Mouse (Mus musculus) embryonic fibroblast, embryonic 13.5 days (primary cell): Measurements from ENCODE around the gene Ppp2ca.

Experiments used
- CTCF ChIP-seq: IDR thresholded peaks from 2 replicates; pipeline ENCODE4 v1.5.1; 2011; ENCODE audit warnings: mild to moderate bottlenecking, control low read depth, low read length, moderate library complexity, borderline replicate concordance; ENCODE audit not compliant: insufficient read depth
- POLR2A ChIP-seq: IDR thresholded peaks from 2 replicates; pipeline ENCODE4 v1.6.1; 2011; ENCODE audit warnings: low read depth, mild to moderate bottlenecking, control low read depth, low read length, moderate library complexity

DNA sequence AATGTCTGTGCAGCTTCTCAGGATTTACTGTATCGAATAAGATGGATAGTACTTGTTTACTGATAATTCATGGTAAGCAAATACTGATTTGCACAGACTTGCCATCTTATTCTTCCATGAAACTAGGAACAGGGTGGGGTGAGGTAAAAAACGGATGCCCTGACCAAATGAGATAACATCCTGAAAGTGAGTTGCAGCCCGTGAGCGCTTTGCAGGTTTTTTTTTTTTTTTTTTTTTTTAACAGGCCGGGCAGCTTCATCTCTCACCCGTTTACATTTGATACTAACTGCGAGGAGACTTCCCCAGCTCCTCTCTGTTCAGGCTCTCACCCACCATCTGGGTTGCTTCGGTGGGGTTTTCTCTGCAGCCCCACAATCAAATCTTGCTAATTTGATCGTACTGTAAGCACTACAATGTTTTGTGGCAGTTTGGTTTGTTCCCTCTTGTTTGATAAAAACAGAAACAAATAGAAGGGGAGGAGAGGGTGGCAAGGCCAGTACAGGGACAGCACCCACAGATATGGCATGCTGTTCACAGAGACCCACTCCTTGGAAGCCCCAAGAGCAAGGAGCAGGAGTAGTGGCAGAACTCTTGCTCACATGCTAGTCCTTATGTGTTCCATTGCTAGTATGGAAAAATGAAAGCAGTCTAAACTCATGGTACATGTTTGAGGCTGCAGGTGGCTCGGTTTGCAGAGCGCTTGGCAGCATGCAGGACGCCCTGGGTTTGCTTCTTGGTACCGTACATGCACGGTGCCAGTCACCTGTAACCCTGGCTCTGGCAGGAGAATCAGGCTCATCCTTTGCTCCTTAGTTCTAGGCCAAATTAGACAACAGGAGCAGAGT is 23.6 kb upstream of the Ppp2ca start:
- TF ChIP-seq CTCF (no peak), POLR2A (no peak)
